In the genomic region with DNA sequence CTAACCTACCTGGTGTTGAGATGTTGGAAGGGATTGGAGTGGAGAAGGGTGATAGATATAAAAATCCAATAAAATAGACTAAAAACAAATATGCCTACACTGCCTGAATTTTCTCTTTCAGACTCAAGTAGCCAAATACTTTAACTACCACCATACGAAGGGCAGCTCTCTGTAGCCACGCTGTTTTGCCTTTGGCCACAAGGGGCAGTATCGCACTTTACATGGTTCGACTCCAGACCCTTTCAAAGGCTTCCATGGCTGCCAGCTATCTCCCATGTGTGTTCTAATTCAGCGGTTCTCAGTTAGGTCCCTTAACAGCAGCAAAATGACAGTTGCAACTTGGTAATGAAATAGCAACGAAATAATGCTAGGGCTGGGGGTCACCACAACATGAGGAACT, we compare ENCODE assay signal across 8 mouse cellular contexts. TPM values are rescaled to one million over a fixed set of nuclear protein-coding genes. Genes with fewer than 3 reads are reported as not detected.
A peak's percentile ranks its signal among the peaks of the same experiment; 100 is the strongest.
DNase-seq lines count a peak whose midpoint lies in the region; ATAC-seq lines count a peak whose summit lies in the region.

No protein-coding gene starts in this region.

- no peak overlapping the region for H3K27ac ChIP-seq in kidney, embryonic 15.5 days
- peak overlapping the region; percentile 1; the same call in 1 of the 2 replicates for H3K27ac ChIP-seq in liver, embryonic 12.5 days
- no peak overlapping the region for H3K27ac ChIP-seq in neural tube, embryonic 14.5 days (ENCODE audit: low read depth, low read length)

- no peak overlapping the region for H3K4me3 ChIP-seq in kidney, embryonic 15.5 days (replicated peaks)
- no peak overlapping the region for H3K4me3 ChIP-seq in liver, embryonic 12.5 days
- no peak overlapping the region for H3K4me3 ChIP-seq in neural tube, embryonic 14.5 days (ENCODE audit: low read depth, low read length)

- H3K9me3 ChIP-seq in kidney, embryonic 15.5 days (replicated peaks): no peaks in the 10 kb centered on the region
- no peaks in the 10 kb centered on the region for H3K9me3 ChIP-seq in liver, embryonic 12.5 days (replicated peaks)
- H3K9me3 ChIP-seq in neural tube, embryonic 14.5 days (ENCODE audit: control insufficient read depth, low read length): no peaks in the 10 kb centered on the region

- no peak overlapping the region for H3K4me2 ChIP-seq in kidney, embryonic 15.5 days
- H3K4me2 ChIP-seq in liver, embryonic 12.5 days: no peak overlapping the region
- no peak overlapping the region for H3K4me2 ChIP-seq in neural tube, embryonic 14.5 days (ENCODE audit: low read depth, low read length)

- H3K4me1 ChIP-seq in kidney, embryonic 15.5 days: peaks cover 12% of the 10 kb centered on the region
- peaks cover 56% of the 10 kb centered on the region for H3K4me1 ChIP-seq in liver, embryonic 12.5 days
- no peaks in the 10 kb centered on the region for H3K4me1 ChIP-seq in neural tube, embryonic 14.5 days (ENCODE audit: control insufficient read depth, insufficient read depth, low read length)

- no peak overlapping the region for H3K9ac ChIP-seq in kidney, embryonic 15.5 days
- no peak overlapping the region for H3K9ac ChIP-seq in liver, embryonic 12.5 days
- H3K9ac ChIP-seq in neural tube, embryonic 14.5 days (replicated peaks; ENCODE audit: low read depth, low read length): no peak overlapping the region

- DNase-seq in B cell, adult 2 months: peak; percentile 90 to 91
- peak; percentile 92 for DNase-seq in adrenal gland, postnatal 10 days
- peak; percentile 80 for DNase-seq in embryo, embryonic 9.5 days (ENCODE audit: extremely low spot score)
- DNase-seq in testis, postnatal 10 days (ENCODE audit: low spot score): peak; percentile 92

- ATAC-seq in granulocyte monocyte progenitor cell, adult 5-6 weeks (replicated peaks; ENCODE audit: poor library complexity, severe bottlenecking): peak; percentile 77
- peak; percentile 55; the same call in 1 of the 2 replicates for ATAC-seq in kidney, embryonic 15.5 days (replicated peaks; ENCODE audit: low FRiP score)
- peak; percentile 74 for ATAC-seq in liver, embryonic 12.5 days
- ATAC-seq in neural tube, embryonic 14.5 days (ENCODE audit: low read depth): 0 out of 2 replicates have a peak, but pooled peaks have one; percentile 62

- no peaks in the 10 kb centered on the region for H3K36me3 ChIP-seq in kidney, embryonic 15.5 days
- no peaks in the 10 kb centered on the region for H3K36me3 ChIP-seq in liver, embryonic 12.5 days
- H3K36me3 ChIP-seq in neural tube, embryonic 14.5 days (ENCODE audit: control insufficient read depth, insufficient read depth, low read length): no peaks in the 10 kb centered on the region

- WGBS in kidney, embryonic 15.5 days: 9% methylated on average over 6 of the region's 6 CpGs
- WGBS in liver, embryonic 12.5 days (ENCODE audit: insufficient replicate concordance): 3% methylated on average over 6 of the region's 6 CpGs
- WGBS in neural tube, embryonic 14.5 days: 6% methylated on average over 6 of the region's 6 CpGs

- H3K27me3 ChIP-seq in kidney, embryonic 15.5 days: peaks cover 8% of the 10 kb centered on the region; the same call in 1 of the 2 replicates
- H3K27me3 ChIP-seq in liver, embryonic 12.5 days (replicated peaks): peaks cover 23% of the 10 kb centered on the region
- H3K27me3 ChIP-seq in neural tube, embryonic 14.5 days (ENCODE audit: control insufficient read depth, insufficient read depth, low read length): no peaks in the 10 kb centered on the region

RNA-seq across cellular contexts. Expression of a gene that starts 16.2 kb away (rescaled TPM):
- 10 to 100 TPM; 17.4 to 22.2 TPM for total RNA-seq in adrenal gland, postnatal 10 days (2021)
- not detected in 2 replicates for total RNA-seq in granulocyte monocyte progenitor cell, adult 5-6 weeks (2014; fragmentation: Nextera tagmentation)
- not detected in 2 replicates for total RNA-seq in granulocyte monocyte progenitor cell, adult 5-6 weeks (2017)
- polyA plus RNA-seq in kidney, embryonic 15.5 days (2015; fragmentation: Nextera tagmentation; extraction: Ambion mirVana): 11.6 and 12.4 TPM in 2 replicates
- polyA plus RNA-seq in liver, embryonic 12.5 days (2016; fragmentation: Nextera tagmentation; extraction: Ambion mirVana): 2.6 and 3.1 TPM in 2 replicates
- polyA plus RNA-seq in neural tube, embryonic 14.5 days (2014; fragmentation: Nextera tagmentation; extraction: Ambion mirVana): 0.23 and 13.8 TPM in 2 replicates

RNA-seq across cellular contexts. Expression of a gene that starts 25.7 kb away (rescaled TPM):
- 10 to 100 TPM; 32.4 to 58.1 TPM for total RNA-seq in adrenal gland, postnatal 10 days (2021)
- total RNA-seq in granulocyte monocyte progenitor cell, adult 5-6 weeks (2014; fragmentation: Nextera tagmentation): 7.2 and 13.5 TPM in 2 replicates
- total RNA-seq in granulocyte monocyte progenitor cell, adult 5-6 weeks (2017): 31.3 and 33.7 TPM in 2 replicates
- polyA plus RNA-seq in kidney, embryonic 15.5 days (2015; fragmentation: Nextera tagmentation; extraction: Ambion mirVana): 31.1 and 32.2 TPM in 2 replicates
- 78.2 and 80.8 TPM in 2 replicates for polyA plus RNA-seq in liver, embryonic 12.5 days (2016; fragmentation: Nextera tagmentation; extraction: Ambion mirVana)
- 22.4 and 26.9 TPM in 2 replicates for polyA plus RNA-seq in neural tube, embryonic 14.5 days (2014; fragmentation: Nextera tagmentation; extraction: Ambion mirVana)

RNA-seq across cellular contexts. Expression of a gene that starts 57.8 kb away (rescaled TPM):
- total RNA-seq in adrenal gland, postnatal 10 days (2021): under 1 TPM in 1 of 2 experiments, not detected in 1; 0.15 TPM
- total RNA-seq in granulocyte monocyte progenitor cell, adult 5-6 weeks (2014; fragmentation: Nextera tagmentation): 0.62 and 1.7 TPM in 2 replicates
- total RNA-seq in granulocyte monocyte progenitor cell, adult 5-6 weeks (2017): 0.22 and 0.82 TPM in 2 replicates
- polyA plus RNA-seq in kidney, embryonic 15.5 days (2015; fragmentation: Nextera tagmentation; extraction: Ambion mirVana): 0.30 and 0.31 TPM in 2 replicates
- polyA plus RNA-seq in liver, embryonic 12.5 days (2016; fragmentation: Nextera tagmentation; extraction: Ambion mirVana): 0.07 and 0.12 TPM in 2 replicates
- polyA plus RNA-seq in neural tube, embryonic 14.5 days (2014; fragmentation: Nextera tagmentation; extraction: Ambion mirVana): 0.52 and 1.4 TPM in 2 replicates
